10 mouse cellular contexts compared by ENCODE assay signal in the genomic region with DNA sequence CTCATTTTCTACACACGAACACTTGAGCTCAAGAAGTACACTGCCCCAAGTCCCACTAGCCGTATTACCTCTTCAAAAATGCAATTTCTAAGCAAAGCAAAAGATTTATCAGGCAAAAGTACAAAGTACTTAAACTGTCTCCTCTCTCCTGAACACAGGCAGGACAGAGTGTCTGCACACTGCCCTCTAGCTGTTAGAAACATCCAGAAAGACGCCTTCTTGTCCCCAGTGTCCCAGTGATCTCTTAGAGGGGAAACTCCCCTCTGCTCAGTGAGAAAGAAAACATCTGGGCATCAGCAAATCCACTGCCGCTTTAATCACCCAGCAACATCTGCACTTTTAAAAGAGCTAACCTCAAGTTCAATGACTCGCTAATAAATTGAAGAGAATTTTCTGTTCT. TPM values are rescaled to one million over a fixed set of nuclear protein-coding genes. Genes with fewer than 3 reads are reported as not detected.
A peak's percentile ranks its signal among the peaks of the same experiment; 100 is the strongest.
DNase-seq lines count a peak whose midpoint lies in the region; ATAC-seq and TF ChIP-seq lines count a peak whose summit lies in the region.
"Had no signal": no experiment of that assay in that cellular context is flagged by ENCODE, and none has a peak within 500 bp of the region (broad histone marks: within the 10 kb centered on the region; RNA-seq: fewer than 3 reads in every experiment).

No protein-coding gene starts in this region.

- no peak overlapping the region for H3K27ac ChIP-seq in heart, embryonic 11.5 days (ENCODE audit: low read depth, low read length)
- no peak overlapping the region for H3K27ac ChIP-seq in cortical plate, adult 2 months (ENCODE audit: insufficient read depth, low read length)
- H3K27ac ChIP-seq in hindbrain, embryonic 11.5 days (ENCODE audit: low read depth, low read length): no peak overlapping the region
- H3K27ac ChIP-seq: forebrain, embryonic 15.5 days had no signal

- WGBS in heart, embryonic 11.5 days (ENCODE audit: insufficient replicate concordance): 74% methylated on average over 5 of the region's 5 CpGs
- 82% methylated on average over 5 of the region's 5 CpGs for WGBS in hindbrain, embryonic 11.5 days

- TF ChIP-seq CTCF in cortical plate, adult 2 months (IDR thresholded peaks at IDR 0.05; ENCODE audit: extremely low read depth, insufficient read depth, low read length): peak; percentile 41

- no peak overlapping the region for H3K4me3 ChIP-seq in heart, embryonic 11.5 days (ENCODE audit: low read depth, low read length)
- no peak overlapping the region for H3K4me3 ChIP-seq in cortical plate, adult 2 months (ENCODE audit: insufficient read depth, low read length)
- no peak overlapping the region for H3K4me3 ChIP-seq in hindbrain, embryonic 11.5 days (ENCODE audit: low read depth, low read length)
- H3K4me3 ChIP-seq: forebrain, embryonic 15.5 days had no signal

- H3K9me3 ChIP-seq in heart, embryonic 11.5 days (replicated peaks; ENCODE audit: control insufficient read depth, low read length): no peaks in the 10 kb centered on the region
- H3K9me3 ChIP-seq in hindbrain, embryonic 11.5 days (ENCODE audit: control insufficient read depth, low read length): no peaks in the 10 kb centered on the region
- H3K9me3 ChIP-seq: forebrain, embryonic 15.5 days had no signal

- no peak for ATAC-seq in heart, embryonic 11.5 days (replicated peaks; ENCODE audit: insufficient number of reproducible peaks, low FRiP score, low TSS enrichment)
- peak; percentile 69 for ATAC-seq in megakaryocyte progenitor cell, adult 5-6 weeks (replicated peaks; ENCODE audit: poor library complexity)
- no peak for ATAC-seq in hindbrain, embryonic 11.5 days (ENCODE audit: low FRiP score)
- ATAC-seq: forebrain, embryonic 15.5 days had no signal

- TF ChIP-seq POLR2A in cortical plate, adult 2 months (IDR thresholded peaks at IDR 0.05; ENCODE audit: extremely low read depth, insufficient read depth, low read length): no peak

- no peaks in the 10 kb centered on the region for H3K4me1 ChIP-seq in heart, embryonic 11.5 days (ENCODE audit: control insufficient read depth, insufficient read depth, low read length)
- H3K4me1 ChIP-seq in cortical plate, adult 2 months (ENCODE audit: control insufficient read depth, insufficient read depth, low read length): peaks cover 1% of the 10 kb centered on the region; the same call in 1 of the 2 replicates
- H3K4me1 ChIP-seq in hindbrain, embryonic 11.5 days (replicated peaks; ENCODE audit: control insufficient read depth, insufficient read depth, low read length): no peaks in the 10 kb centered on the region
- H3K4me1 ChIP-seq: forebrain, embryonic 15.5 days had no signal

- peak; percentile 30 to 34 for DNase-seq in heart, adult 18-20 months
- peak; percentile 3 for DNase-seq in lung, postnatal 14 days
- DNase-seq in lung, adult 18-20 months: no peak
- no peak for DNase-seq in yolk sac, embryonic 10.5 days (ENCODE audit: low spot score)
- no peak for DNase-seq in hindbrain, embryonic 11.5 days (ENCODE audit: low spot score)
- DNase-seq: thymus, postnatal 14 days had no signal

- H3K9ac ChIP-seq in heart, embryonic 11.5 days (ENCODE audit: low read depth, low read length): no peak overlapping the region
- no peak overlapping the region for H3K9ac ChIP-seq in hindbrain, embryonic 11.5 days (ENCODE audit: low read depth, low read length)
- H3K9ac ChIP-seq: forebrain, embryonic 15.5 days had no signal

- H3K36me3 ChIP-seq in heart, embryonic 11.5 days (ENCODE audit: control insufficient read depth, insufficient read depth, low read length): peaks cover 7% of the 10 kb centered on the region
- H3K36me3 ChIP-seq in hindbrain, embryonic 11.5 days (ENCODE audit: control insufficient read depth, insufficient read depth, low read length): 0 out of 2 replicates have a peak, but pooled peaks cover 2% of the 10 kb centered on the region

- no peaks in the 10 kb centered on the region for H3K27me3 ChIP-seq in heart, embryonic 11.5 days (ENCODE audit: control insufficient read depth, insufficient read depth, low read length)
- no peaks in the 10 kb centered on the region for H3K27me3 ChIP-seq in hindbrain, embryonic 11.5 days (ENCODE audit: control insufficient read depth, insufficient read depth, low read length)
- H3K27me3 ChIP-seq: forebrain, embryonic 15.5 days had no signal

- H3K4me2 ChIP-seq in heart, embryonic 11.5 days: no peak overlapping the region
- no peak overlapping the region for H3K4me2 ChIP-seq in hindbrain, embryonic 11.5 days (replicated peaks; ENCODE audit: low read depth, low read length)
- H3K4me2 ChIP-seq: forebrain, embryonic 15.5 days had no signal

RNA-seq across cellular contexts. Expression of gene Srbd1, which starts 12.4 kb away (rescaled TPM):
- 10 to 100 TPM; 12.5 to 13.0 TPM for total RNA-seq in heart, adult 18-20 months (2021)
- polyA plus RNA-seq in heart, embryonic 11.5 days (2014; fragmentation: Nextera tagmentation; extraction: Ambion mirVana): 7.4 and 8.4 TPM in 2 replicates
- 6.9 and 7.0 TPM in 2 replicates for polyA plus RNA-seq in cortical plate, adult 2 months (2012; rRNA removed)
- total RNA-seq in megakaryocyte progenitor cell, adult 5-6 weeks (2015): 22.6 and 33.1 TPM in 2 replicates
- 22.9 and 25.8 TPM in 2 replicates for total RNA-seq in megakaryocyte progenitor cell, adult 5-6 weeks (2017)
- 10.3 and 12.6 TPM in 2 replicates for polyA plus RNA-seq in hindbrain, embryonic 11.5 days (2014; fragmentation: Nextera tagmentation; extraction: Ambion mirVana)

RNA-seq across cellular contexts. Expression of gene Prkce, which starts 35.1 kb away (rescaled TPM):
- total RNA-seq in heart, adult 18-20 months (2021): 10 to 100 TPM; 26.1 to 27.0 TPM
- 12.8 TPM in 2 replicates for polyA plus RNA-seq in heart, embryonic 11.5 days (2014; fragmentation: Nextera tagmentation; extraction: Ambion mirVana)
- 83.7 and 94.3 TPM in 2 replicates for polyA plus RNA-seq in cortical plate, adult 2 months (2012; rRNA removed)
- 4.2 and 4.8 TPM in 2 replicates for total RNA-seq in megakaryocyte progenitor cell, adult 5-6 weeks (2015)
- total RNA-seq in megakaryocyte progenitor cell, adult 5-6 weeks (2017): 1.7 and 3.1 TPM in 2 replicates
- polyA plus RNA-seq in hindbrain, embryonic 11.5 days (2014; fragmentation: Nextera tagmentation; extraction: Ambion mirVana): 7.3 and 7.4 TPM in 2 replicates

Comparison
In these comparisons a context has a peak if more than half of its experiments do, and no peak if none do; other contexts are left out.
1. DNase-seq: peak in heart, adult 18-20 months (2 of 2) and lung, postnatal 14 days (single experiment); none in lung, adult 18-20 months (0 of 2), yolk sac, embryonic 10.5 days (single experiment) and hindbrain, embryonic 11.5 days (single experiment).